Mouse (Mus musculus) limb, embryonic 14.5 days (tissue): ENCODE data around the gene C1qtnf5. TPM values are rescaled to one million over a fixed set of nuclear protein-coding genes. Genes with fewer than 3 reads are reported as not detected.

ENCODE experiments used
- ATAC-seq: fragments of 200-750 bp; cut with Nextera tagmentation; 2 replicates; pipeline ENCODE4 v1.8.0; 2017; ENCODE audit warnings: low read depth, moderate number of reproducible peaks, moderate TSS enrichment; ENCODE audit not compliant: low FRiP score
- DNase-seq: peaks from one replicate; pipeline ENCODE4 v3.0.0-alpha.2; 2015; ENCODE audit warnings: low spot score
- H3K27ac ChIP-seq: fragments of 300-500 bp; sonication (generic); replicated peaks from 2 replicates; pipeline ENCODE4 v1.5.1; 2014; ENCODE audit warnings: low read depth, mild to moderate bottlenecking, low read length, moderate library complexity, mixed read lengths
- H3K27me3 ChIP-seq: fragments of 300-500 bp; sonication (generic); 2 replicates; pipeline ENCODE4 v1.6.1; 2014; ENCODE audit warnings: low read length, mixed read lengths; ENCODE audit not compliant: control insufficient read depth, insufficient read depth
- H3K36me3 ChIP-seq: fragments of 300-500 bp; sonication (generic); 2 replicates; pipeline ENCODE4 v1.6.1; 2014; ENCODE audit warnings: mild to moderate bottlenecking, low read length, moderate library complexity, mixed read lengths; ENCODE audit not compliant: control insufficient read depth, insufficient read depth
- H3K4me1 ChIP-seq: fragments of 300-500 bp; sonication (generic); 2 replicates; pipeline ENCODE4 v1.6.1; 2014; ENCODE audit warnings: antibody characterized with exemption, low read length, mixed read lengths; ENCODE audit not compliant: control insufficient read depth, insufficient read depth
- H3K4me2 ChIP-seq: fragments of 300-500 bp; sonication (generic); replicated peaks from 2 replicates; pipeline ENCODE4 v1.6.1; 2014; ENCODE audit warnings: low read depth, mild to moderate bottlenecking, low read length, moderate library complexity; ENCODE audit not compliant: severe bottlenecking
- H3K4me3 ChIP-seq: fragments of 300-500 bp; sonication (generic); replicated peaks from 2 replicates; pipeline ENCODE4 v1.5.1; 2014; ENCODE audit warnings: low read length
- H3K9ac ChIP-seq: fragments of 300-500 bp; sonication (generic); 2 replicates; pipeline ENCODE4 v1.6.1; 2014; ENCODE audit warnings: mild to moderate bottlenecking, low read depth, low read length, moderate library complexity; ENCODE audit not compliant: severe bottlenecking
- H3K9me3 ChIP-seq: fragments of 300-500 bp; sonication (generic); 2 replicates; pipeline ENCODE4 v1.6.1; 2016; ENCODE audit warnings: low read length; ENCODE audit not compliant: control insufficient read depth
- POLR2A ChIP-seq: fragments of 200-500 bp; IDR thresholded peaks from 2 replicates; pipeline ENCODE4 v1.8.0; 2012; ENCODE audit warnings: inconsistent platforms, mild to moderate bottlenecking, moderate library complexity, borderline replicate concordance; ENCODE audit not compliant: insufficient read depth, insufficient read length; ENCODE audit errors: extremely low read depth
- WGBS: fragments of 180-500 bp; shearing (Covaris S2); extraction: QIAGEN DNeasy Blood & Tissue Kit; methylation state at CpG from one replicate; pipeline ENCODE4 v1.1.7; 2014; 5-methylcytosine and 5-hydroxymethylcytosine counted together
- polyA plus RNA-seq, 2 experiments: library from polyadenylated mRNA; depleted of rRNA in 1 of 2; stranded (reverse) in 1 of 2; unstranded in 1 of 2; fragments of >200 nt; fragmentation: Nextera tagmentation in 1 of 2; extraction: Ambion mirVana in 1 of 2; gene quantifications; 2 replicates each; pipeline versions ENCODE4 v1.2.1 to v1.2.3; 2012 to 2014

Gene C1qtnf5
- polyA plus RNA-seq (2012; rRNA removed) (10.0 and 12.7 TPM in 2 replicates), polyA plus RNA-seq (2014; fragmentation: Nextera tagmentation; extraction: Ambion mirVana) (6.9 and 7.5 TPM in 2 replicates)

DNA sequence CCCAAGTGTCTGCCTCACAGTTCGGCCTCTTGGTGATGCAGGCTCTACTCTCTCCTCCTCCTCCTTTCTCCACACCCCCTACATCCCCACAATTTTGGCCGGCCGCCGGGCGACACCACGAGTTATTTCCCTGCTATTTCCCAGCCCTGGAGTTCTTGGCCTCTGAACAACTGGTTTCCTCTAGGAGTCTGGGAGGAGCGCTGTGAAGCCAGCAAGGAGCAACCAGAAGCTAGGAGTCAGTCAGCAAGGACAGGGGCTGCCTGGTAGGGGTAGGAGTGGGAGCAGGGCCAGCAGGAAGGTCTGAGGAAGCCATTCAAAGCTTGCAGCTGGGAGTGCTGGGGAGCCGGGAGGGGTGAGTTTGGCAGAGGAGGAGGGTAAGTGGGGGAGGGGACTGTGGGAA, at the start of gene C1qtnf5:
Gene C1qtnf5 (plus strand): TSS at position 136 of the 400 bp plus-strand sequence.
- Histone ChIP-seq H3K27ac (peak within 1 kb of the TSS; percentile 72), H3K4me3 (peak within 1 kb of the TSS; percentile 21), H3K9me3 (no peaks in the 10 kb centered on the region), H3K9ac (0 out of 2 replicates have a peak within 1 kb of the TSS, but pooled peaks have one; percentile 31), H3K4me1 (peaks cover 43% of the 10 kb centered on the region), H3K36me3 (peaks cover 39% of the 10 kb centered on the region), H3K4me2 (peak within 1 kb of the TSS; percentile 40), H3K27me3 (no peaks in the 10 kb centered on the region)
- TF ChIP-seq POLR2A, result no peak
- WGBS, result 23% methylated on average over 8 of the region's 8 CpGs
- DNase-seq (peak; percentile 79), ATAC-seq (peak; percentile 73)

DNA sequence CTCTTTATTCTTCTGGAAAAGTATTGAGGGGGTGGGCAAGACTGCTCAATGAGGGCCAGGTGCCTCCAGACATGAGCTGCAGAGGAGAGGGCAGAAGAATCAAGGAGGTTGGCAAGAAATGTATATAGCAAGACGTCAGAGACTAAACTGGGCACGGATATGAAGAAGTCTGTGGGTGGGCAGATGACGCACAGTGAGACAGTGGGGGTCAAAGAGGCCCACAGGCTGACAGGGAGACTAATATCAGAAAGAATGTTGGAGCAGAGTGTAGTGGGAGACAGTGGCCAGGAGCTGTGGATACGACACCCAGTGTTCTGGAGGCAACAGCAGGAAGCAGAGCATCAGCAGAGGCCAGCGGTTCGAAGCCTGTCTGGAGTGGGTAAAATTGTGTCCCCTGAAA, 48.4 kb upstream of the C1qtnf5 start:
- 80% methylated on average over 6 of the region's 6 CpGs for WGBS
- DNase-seq, result no peak
- ATAC-seq, result no peak

DNA sequence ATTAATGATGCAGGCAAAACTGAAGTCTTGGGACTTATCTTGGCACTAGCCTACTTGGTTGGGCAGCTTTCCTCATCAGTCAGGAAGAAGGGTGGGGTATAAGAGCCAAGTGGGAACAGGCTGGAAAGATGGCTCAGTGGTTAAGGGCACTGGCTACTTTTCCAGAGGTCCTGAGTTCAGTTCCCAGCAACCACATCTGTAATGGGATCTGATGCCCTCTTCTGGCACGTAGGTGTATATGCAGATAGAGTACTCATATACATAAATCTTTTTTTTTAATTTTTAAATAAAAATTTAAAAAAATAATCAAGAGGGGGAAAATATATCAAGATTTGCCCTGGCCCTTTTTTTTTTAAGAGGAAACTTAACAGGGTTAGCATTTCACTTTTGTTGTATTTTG, 41.9 kb upstream of the C1qtnf5 start:
- no peak for TF ChIP-seq POLR2A

More for the DNA sequence above, 48.4 kb upstream of the C1qtnf5 start:
- Histone ChIP-seq H3K27me3 (no peaks in the 10 kb centered on the region), H3K27ac (no peak overlapping the region), H3K4me1 (no peaks in the 10 kb centered on the region), H3K9ac (no peak overlapping the region), H3K36me3 (no peaks in the 10 kb centered on the region), H3K9me3 (no peaks in the 10 kb centered on the region), H3K4me2 (no peak overlapping the region), H3K4me3 (no peak overlapping the region)
- no peak for TF ChIP-seq POLR2A

DNA sequence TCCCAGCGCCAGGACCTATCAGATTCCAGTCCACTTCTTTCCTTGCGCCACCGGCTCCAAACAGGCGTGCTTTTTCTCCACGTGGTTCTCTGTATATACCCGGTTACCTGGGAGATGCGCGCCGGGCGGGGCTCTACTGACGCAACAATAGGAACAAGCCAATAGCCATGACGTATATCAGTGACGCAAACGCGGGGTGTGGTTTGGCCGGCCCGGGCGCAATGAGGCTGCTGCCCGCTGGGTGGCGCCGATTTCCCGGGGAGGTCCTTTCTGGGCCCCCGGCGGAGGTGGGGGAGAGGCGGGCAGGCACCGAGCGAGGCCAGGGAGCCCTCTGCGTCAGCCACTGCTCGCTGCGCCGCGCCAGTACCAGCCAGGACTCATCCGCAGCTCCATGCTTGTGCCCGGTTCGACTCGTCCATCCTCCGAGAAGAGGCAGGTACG, 40.2 kb upstream of the C1qtnf5 start, which contains the start of gene Usp2:
Gene Usp2 (plus strand): TSS at position 237 of the 441 bp plus-strand sequence.
- peak; percentile 99 for ATAC-seq
- Histone ChIP-seq H3K27me3 (no peaks in the 10 kb centered on the region), H3K9me3 (no peaks in the 10 kb centered on the region), H3K4me1 (peaks cover 15% of the 10 kb centered on the region), H3K9ac (peak within 1 kb of the TSS; percentile 59), H3K4me2 (peak within 1 kb of the TSS; percentile 97), H3K36me3 (no peaks in the 10 kb centered on the region), H3K4me3 (peak within 1 kb of the TSS; percentile 54), H3K27ac (no peak within 1 kb of the TSS)
- WGBS, result under 1% methylated on average over 36 of the region's 38 CpGs
- TF ChIP-seq POLR2A, result no peak
- peak; percentile 98 for DNase-seq

More for the DNA sequence above, 41.9 kb upstream of the C1qtnf5 start:
- no peak overlapping the region for H3K27ac ChIP-seq
- H3K27me3 ChIP-seq, result no peaks in the 10 kb centered on the region
- H3K36me3 ChIP-seq, result no peaks in the 10 kb centered on the region
- H3K9ac ChIP-seq, result no peak overlapping the region
- DNase-seq (no peak), ATAC-seq (no peak)
- no peak overlapping the region for H3K4me2 ChIP-seq
- no peak overlapping the region for H3K4me3 ChIP-seq
- 43% methylated on average over 1 of the region's 1 CpGs for WGBS
- no peaks in the 10 kb centered on the region for H3K9me3 ChIP-seq
- H3K4me1 ChIP-seq, result peaks cover 7% of the 10 kb centered on the region

DNA sequence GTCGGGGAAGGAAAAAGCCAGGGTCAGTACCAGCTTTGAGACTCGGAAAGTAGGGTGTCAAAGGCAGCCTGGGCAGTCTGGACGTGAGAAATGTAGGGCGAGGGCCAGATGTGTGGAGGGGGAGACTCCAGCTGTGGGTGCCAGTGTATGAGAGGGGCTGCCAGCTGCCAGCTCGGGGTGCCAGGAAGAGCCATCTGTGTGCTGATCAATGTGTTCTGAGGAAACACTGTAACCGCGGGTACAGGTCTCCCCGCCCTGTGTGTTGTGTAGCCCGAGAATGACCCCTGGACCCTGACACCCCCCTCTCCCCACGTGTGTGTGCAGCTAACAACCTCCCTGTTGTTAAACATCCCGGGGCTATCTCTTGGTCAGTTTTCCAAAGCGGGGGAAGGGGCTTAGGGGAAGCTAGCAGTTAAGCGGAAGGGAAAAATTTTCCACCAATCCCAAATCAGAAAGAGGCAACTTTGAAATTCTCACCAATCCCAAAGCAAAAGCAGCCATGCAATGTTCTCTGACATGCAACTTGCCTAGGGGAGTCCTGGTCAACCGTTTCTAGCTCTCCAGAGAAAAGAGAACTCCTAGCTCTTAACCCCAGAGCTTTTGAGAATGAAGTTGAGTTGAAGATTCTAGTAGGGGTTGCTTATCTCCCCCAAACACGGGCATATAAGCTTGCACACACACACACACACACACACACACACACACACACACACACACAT, 39.6 kb upstream of the C1qtnf5 start:
- no peaks in the 10 kb centered on the region for H3K27me3 ChIP-seq
- H3K36me3 ChIP-seq, result no peaks in the 10 kb centered on the region
- DNase-seq (no peak), ATAC-seq (peak; percentile 4)
- H3K4me2 ChIP-seq, result peak overlapping the region; percentile 97
- H3K4me1 ChIP-seq, result peaks cover 15% of the 10 kb centered on the region
- no peak for TF ChIP-seq POLR2A
- H3K9ac ChIP-seq, result peak overlapping the region; percentile 59
- no peaks in the 10 kb centered on the region for H3K9me3 ChIP-seq
- H3K4me3 ChIP-seq, result peak overlapping the region; percentile 54
- H3K27ac ChIP-seq, result no peak overlapping the region
- WGBS, result 5% methylated on average over 15 of the region's 15 CpGs
